Mouse (Mus musculus) forebrain, embryonic 13.5 days (tissue): ENCODE measurements around the gene Whrn. TPM values are rescaled to one million over a fixed set of nuclear protein-coding genes. Genes with fewer than 3 reads are reported as not detected.

ENCODE experiments used
- ATAC-seq: fragments of 200-750 bp; cut with Nextera tagmentation; 2 replicates; pipeline ENCODE4 v1.8.0; 2017
- H3K27ac ChIP-seq: fragments of 300-500 bp; sonication (generic); 2 replicates; pipeline ENCODE4 v1.5.1; 2015; ENCODE audit warnings: inconsistent platforms, mild to moderate bottlenecking, moderate library complexity
- H3K27me3 ChIP-seq: fragments of 300-500 bp; sonication (generic); 2 replicates; pipeline ENCODE4 v1.6.1; 2015; ENCODE audit warnings: mild to moderate bottlenecking, inconsistent platforms
- H3K36me3 ChIP-seq: fragments of 300-500 bp; sonication (generic); 2 replicates; pipeline ENCODE4 v1.6.1; 2015; ENCODE audit warnings: mild to moderate bottlenecking, inconsistent platforms; ENCODE audit not compliant: poor library complexity, severe bottlenecking
- H3K4me1 ChIP-seq: fragments of 300-500 bp; sonication (generic); 2 replicates; pipeline ENCODE4 v1.6.1; 2015; ENCODE audit warnings: inconsistent platforms
- H3K4me2 ChIP-seq: fragments of 300-500 bp; sonication (generic); 2 replicates; pipeline ENCODE4 v1.6.1; 2015; ENCODE audit warnings: inconsistent platforms, mild to moderate bottlenecking, moderate library complexity
- H3K4me3 ChIP-seq: fragments of 300-500 bp; sonication (generic); 2 replicates; pipeline ENCODE4 v1.5.1; 2015; ENCODE audit warnings: mild to moderate bottlenecking, inconsistent platforms
- H3K9ac ChIP-seq: fragments of 300-500 bp; sonication (generic); 2 replicates; pipeline ENCODE4 v1.6.1; 2015; ENCODE audit warnings: mild to moderate bottlenecking, inconsistent platforms
- H3K9me3 ChIP-seq: fragments of 300-500 bp; sonication (generic); replicated peaks from 2 replicates; pipeline ENCODE4 v1.6.1; 2016; ENCODE audit warnings: inconsistent platforms
- WGBS: fragments of 180-500 bp; shearing (Covaris S2); methylation state at CpG from one replicate; pipeline ENCODE4 v1.1.7; 2015; 5-methylcytosine and 5-hydroxymethylcytosine counted together
- polyA plus RNA-seq: library from polyadenylated mRNA; unstranded; fragments of >200 nt; fragmentation: Nextera tagmentation; extraction: Ambion mirVana; gene quantifications from 2 replicates; pipeline ENCODE4 v1.2.1, GENCODE M21; 2015

The Whrn gene
- polyA plus RNA-seq, 1 experiment from 2014 or later, result 5.5 TPM

DNA sequence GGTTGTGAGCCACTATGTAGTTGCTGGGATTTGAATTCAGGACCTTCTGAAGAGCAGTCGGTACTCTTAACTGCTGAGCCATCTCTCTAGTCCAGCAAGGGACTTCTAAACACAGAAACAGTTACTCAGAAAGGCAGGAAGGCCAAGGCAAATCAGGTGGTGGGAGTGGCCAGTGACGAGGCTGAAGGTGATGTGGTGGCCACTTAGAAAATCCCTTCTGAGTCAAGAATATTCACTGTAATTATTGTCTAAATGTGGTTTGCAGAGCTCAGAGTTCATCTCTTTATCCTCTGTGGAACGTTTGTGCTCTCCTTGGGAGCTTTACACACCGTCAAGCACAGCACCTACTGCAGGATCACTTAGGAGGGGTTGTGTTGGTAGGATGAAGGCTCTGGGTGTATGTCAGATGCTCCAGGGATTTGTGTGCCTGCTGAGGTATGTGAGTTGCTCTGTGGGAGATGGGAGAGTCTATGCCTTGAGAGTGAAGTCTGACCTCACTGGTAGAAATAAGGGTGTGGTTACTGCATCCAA lies 18.7 kb upstream of the Whrn start:
- Histone ChIP-seq H3K9ac (no peak overlapping the region), H3K4me3 (no peak overlapping the region), H3K4me2 (no peak overlapping the region), H3K9me3 (no peaks in the 10 kb centered on the region), H3K27me3 (no peaks in the 10 kb centered on the region), H3K36me3 (no peaks in the 10 kb centered on the region), H3K4me1 (no peaks in the 10 kb centered on the region), H3K27ac (no peak overlapping the region)
- 63% methylated on average over 4 of the region's 4 CpGs for WGBS
- no peak for ATAC-seq

- no peak overlapping the region for H3K9ac ChIP-seq
- no peaks in the 10 kb centered on the region for H3K4me1 ChIP-seq
- H3K36me3 ChIP-seq, result no peaks in the 10 kb centered on the region
- H3K4me3 ChIP-seq, result no peak overlapping the region
- 82% methylated on average over 2 of the region's 2 CpGs for WGBS
- no peak for ATAC-seq
- H3K27ac ChIP-seq, result no peak overlapping the region
- no peaks in the 10 kb centered on the region for H3K9me3 ChIP-seq
- no peak overlapping the region for H3K4me2 ChIP-seq
- H3K27me3 ChIP-seq, result no peaks in the 10 kb centered on the region
These were observed 17.1 kb upstream of the Whrn start for GRCm38 (mm10) chr4:63512921-63513320.

- H3K4me1 ChIP-seq, result no peaks in the 10 kb centered on the region
- H3K9ac ChIP-seq, result no peak overlapping the region
- no peak overlapping the region for H3K4me3 ChIP-seq
- H3K4me2 ChIP-seq, result no peak overlapping the region
- H3K27me3 ChIP-seq, result no peaks in the 10 kb centered on the region
- 22% methylated on average over 4 of the region's 4 CpGs for WGBS
- peak; percentile 69 for ATAC-seq
- no peak overlapping the region for H3K27ac ChIP-seq
- no peaks in the 10 kb centered on the region for H3K36me3 ChIP-seq
- H3K9me3 ChIP-seq, result no peaks in the 10 kb centered on the region
These were observed 12.4 kb upstream of the Whrn start for GRCm38 (mm10) chr4:63508232-63508631.

DNA sequence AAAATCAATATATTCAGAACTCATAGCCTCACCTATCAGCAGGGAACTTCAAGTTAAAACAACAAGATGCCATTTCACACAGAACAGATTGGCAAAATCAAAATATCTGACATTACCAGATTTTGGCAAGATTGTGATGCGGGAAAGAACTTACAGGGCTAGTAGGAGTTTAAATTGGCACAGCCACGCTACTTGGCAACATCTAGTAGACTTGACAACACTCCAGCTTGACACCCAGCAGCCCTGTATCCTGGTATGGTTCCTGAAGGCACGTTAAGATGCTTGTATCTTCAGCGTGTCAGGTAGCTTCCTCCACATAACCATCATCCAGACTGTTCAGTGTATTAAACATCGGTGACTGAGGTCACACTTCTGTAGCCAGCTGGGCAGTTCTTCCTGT lies 11.7 kb upstream of the Whrn start:
- Histone ChIP-seq H3K27ac (no peak overlapping the region), H3K9me3 (no peaks in the 10 kb centered on the region)
- 70% methylated on average over 5 of the region's 5 CpGs for WGBS

DNA sequence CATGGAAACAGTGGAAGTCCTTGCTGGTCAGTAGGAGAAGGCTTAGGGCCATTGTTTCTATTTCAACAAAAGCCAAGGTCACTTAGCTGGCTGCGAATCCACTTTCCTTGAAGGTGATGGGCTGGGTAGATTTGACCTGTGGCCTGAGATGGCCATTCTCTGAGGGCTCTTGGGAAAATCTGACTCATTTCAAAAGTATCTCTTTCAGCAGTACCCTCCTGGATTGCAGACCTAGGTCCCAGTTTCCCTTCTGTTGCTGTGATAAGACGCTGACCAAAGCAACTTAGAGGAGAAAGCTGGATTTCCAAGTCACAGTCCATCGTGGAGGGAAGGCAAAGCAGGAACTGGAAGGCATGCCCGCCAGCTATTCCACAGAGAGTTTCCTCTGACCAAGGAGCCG lies 8.2 kb upstream of the Whrn start:
- ATAC-seq, result no peak
- Histone ChIP-seq H3K36me3 (no peaks in the 10 kb centered on the region), H3K27ac (no peak overlapping the region), H3K4me2 (no peak overlapping the region), H3K4me3 (no peak overlapping the region), H3K9me3 (no peaks in the 10 kb centered on the region), H3K4me1 (no peaks in the 10 kb centered on the region), H3K27me3 (peaks cover 7% of the 10 kb centered on the region; the same call in 1 of the 2 replicates), H3K9ac (no peak overlapping the region)
- WGBS, result 77% methylated on average over 5 of the region's 5 CpGs

More for the DNA sequence above, 11.7 kb upstream of the Whrn start:
- no peaks in the 10 kb centered on the region for H3K4me1 ChIP-seq
- H3K4me3 ChIP-seq, result no peak overlapping the region
- no peaks in the 10 kb centered on the region for H3K27me3 ChIP-seq
- ATAC-seq, result 0 out of 2 replicates have a peak, but pooled peaks have one; percentile 33
- H3K36me3 ChIP-seq, result no peaks in the 10 kb centered on the region
- H3K4me2 ChIP-seq, result no peak overlapping the region
- no peak overlapping the region for H3K9ac ChIP-seq

DNA sequence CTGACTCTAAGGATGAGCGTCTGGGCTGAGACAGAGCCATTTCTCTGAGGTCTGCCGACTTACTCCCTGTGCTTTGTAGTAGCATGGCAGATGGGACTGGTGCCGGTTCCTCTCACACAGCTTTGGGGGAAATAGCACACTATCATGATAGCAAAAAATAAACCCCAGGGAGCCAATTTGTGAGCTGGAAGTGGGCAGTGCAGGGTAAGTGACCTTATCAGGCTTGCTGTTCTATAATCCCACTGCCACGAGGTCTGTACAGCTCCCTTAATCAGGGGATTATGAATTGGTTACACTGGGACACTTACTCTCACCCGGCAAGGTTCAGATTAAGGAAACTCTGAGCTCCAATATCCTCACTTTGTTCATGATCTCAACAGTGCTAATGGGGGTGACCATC lies 5.3 kb upstream of the Whrn start:
- peaks cover 5% of the 10 kb centered on the region for H3K4me1 ChIP-seq
- H3K27me3 ChIP-seq, result peaks cover 7% of the 10 kb centered on the region; the same call in 1 of the 2 replicates
- 43% methylated on average over 5 of the region's 5 CpGs for WGBS
- no peak for ATAC-seq
- H3K4me2 ChIP-seq, result no peak overlapping the region
- H3K27ac ChIP-seq, result no peak overlapping the region
- no peaks in the 10 kb centered on the region for H3K9me3 ChIP-seq
- H3K9ac ChIP-seq, result no peak overlapping the region
- H3K4me3 ChIP-seq, result no peak overlapping the region
- H3K36me3 ChIP-seq, result no peaks in the 10 kb centered on the region

GRCm38 (mm10) chr4:63498346-63498745 lies 2.6 kb upstream of the Whrn start:
- ATAC-seq, result no peak
- Histone ChIP-seq H3K9me3 (no peaks in the 10 kb centered on the region), H3K27me3 (peaks cover 26% of the 10 kb centered on the region), H3K4me1 (peaks cover 28% of the 10 kb centered on the region), H3K36me3 (no peaks in the 10 kb centered on the region), H3K4me3 (no peak overlapping the region), H3K27ac (no peak overlapping the region), H3K4me2 (no peak overlapping the region), H3K9ac (no peak overlapping the region)
- 40% methylated on average over 3 of the region's 3 CpGs for WGBS

GRCm38 (mm10) chr4:63496312-63496711 lies 521 bp upstream of the Whrn start:
- peak overlapping the region; percentile 92 for H3K4me2 ChIP-seq
- H3K4me1 ChIP-seq, result peaks cover 38% of the 10 kb centered on the region
- peaks cover 26% of the 10 kb centered on the region for H3K27me3 ChIP-seq
- H3K27ac ChIP-seq, result no peak overlapping the region
- H3K9me3 ChIP-seq, result no peaks in the 10 kb centered on the region
- peak; percentile 48 for ATAC-seq
- H3K9ac ChIP-seq, result peak overlapping the region; percentile 63
- 15% methylated on average over 5 of the region's 6 CpGs for WGBS
- no peaks in the 10 kb centered on the region for H3K36me3 ChIP-seq
- H3K4me3 ChIP-seq, result peak overlapping the region; percentile 63

DNA sequence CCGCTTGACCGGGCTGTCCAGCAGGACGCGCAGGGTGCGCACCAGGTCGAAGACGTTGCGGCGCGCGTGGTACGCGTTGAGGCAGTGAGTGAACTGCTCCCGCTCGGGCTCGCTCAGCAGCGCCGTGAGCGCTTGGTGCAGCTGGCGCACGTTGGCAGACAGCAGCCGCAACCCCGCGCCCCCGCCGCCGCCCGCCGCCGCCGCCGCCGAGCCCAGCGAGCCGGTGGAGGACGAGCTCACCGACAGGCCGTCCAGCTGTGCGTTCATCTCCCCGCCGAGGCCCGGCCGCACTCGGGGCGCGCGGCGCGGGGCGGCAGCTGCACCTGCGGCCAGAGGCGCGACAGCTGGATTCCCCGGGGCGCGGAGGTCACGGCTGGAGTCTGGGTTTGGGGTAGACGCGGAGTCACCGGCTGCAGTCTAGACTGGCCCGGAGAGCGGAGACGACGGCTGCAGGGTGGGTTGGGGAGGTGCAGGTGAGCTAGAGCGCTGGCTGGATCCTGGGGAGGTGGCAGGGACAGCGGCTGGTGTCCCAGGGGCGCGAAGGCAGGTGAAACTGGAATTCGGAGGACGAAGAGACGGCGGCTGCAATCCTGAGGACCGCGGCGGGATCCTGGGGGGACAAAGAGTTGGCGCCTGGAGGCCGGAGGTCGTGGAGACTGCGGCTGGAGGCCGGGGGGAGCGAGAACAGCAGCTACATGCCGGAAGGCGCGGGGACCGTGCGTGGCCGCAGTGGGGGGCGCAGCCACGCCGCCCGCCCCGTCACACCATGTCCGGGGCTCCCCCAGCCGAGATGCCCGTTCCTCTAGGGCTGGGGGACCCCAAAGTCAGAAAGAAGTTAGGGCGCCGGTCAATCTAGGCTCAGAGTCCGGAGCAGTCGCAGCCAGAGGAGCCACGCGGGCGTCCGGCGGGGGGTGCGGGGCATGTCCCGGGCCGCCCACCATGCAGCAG lies 550 bp downstream of the Whrn start:
- peak; percentile 49 for ATAC-seq
- peak overlapping the region; percentile 70 for H3K9ac ChIP-seq
- peaks cover 25% of the 10 kb centered on the region for H3K27me3 ChIP-seq
- peak overlapping the region; percentile 63 for H3K4me3 ChIP-seq
- peaks cover 44% of the 10 kb centered on the region for H3K4me1 ChIP-seq
- no peaks in the 10 kb centered on the region for H3K9me3 ChIP-seq
- no peak overlapping the region for H3K27ac ChIP-seq
- no peaks in the 10 kb centered on the region for H3K36me3 ChIP-seq
- under 1% methylated on average over 78 of the region's 107 CpGs for WGBS
- H3K4me2 ChIP-seq, result peak overlapping the region; percentile 92

DNA sequence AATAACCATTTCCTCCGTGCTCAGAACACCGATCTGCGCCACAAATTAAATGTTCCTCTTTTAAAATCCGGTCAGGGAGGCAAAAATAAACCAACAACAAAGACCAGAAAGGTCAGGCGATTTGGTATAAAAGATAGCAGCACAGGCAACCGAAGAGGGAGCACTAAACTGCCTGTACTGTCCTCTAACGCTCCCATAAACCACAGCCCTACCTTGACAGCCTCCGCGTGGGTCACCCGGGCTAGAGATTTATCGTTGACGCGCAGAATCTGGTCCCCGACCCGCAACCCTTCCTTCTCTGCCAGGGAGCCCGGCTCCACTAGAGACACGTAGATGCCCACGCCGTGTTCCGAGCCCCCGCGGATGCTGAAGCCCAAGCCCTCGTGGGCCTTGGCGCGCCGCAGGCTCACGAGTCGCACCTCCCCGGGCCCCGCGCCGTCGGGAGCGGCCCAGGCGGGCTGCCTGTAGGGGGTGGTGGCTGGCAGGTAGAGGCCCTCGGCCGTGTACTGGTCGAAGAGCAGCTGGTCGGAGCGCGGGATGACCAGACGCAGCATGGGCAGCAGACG lies 1.3 kb downstream of the Whrn start:
- Histone ChIP-seq H3K4me3 (peak overlapping the region; percentile 63), H3K36me3 (no peaks in the 10 kb centered on the region), H3K27me3 (peaks cover 19% of the 10 kb centered on the region), H3K27ac (no peak overlapping the region), H3K4me1 (peaks cover 50% of the 10 kb centered on the region), H3K4me2 (peak overlapping the region; percentile 92), H3K9me3 (peaks cover under 1% of the 10 kb centered on the region; the same call in 1 of the 2 replicates), H3K9ac (peak overlapping the region; percentile 70)
- 3% methylated on average over 43 of the region's 43 CpGs for WGBS
- ATAC-seq, result peak; percentile 9; the same call in 1 of the 2 replicates

DNA sequence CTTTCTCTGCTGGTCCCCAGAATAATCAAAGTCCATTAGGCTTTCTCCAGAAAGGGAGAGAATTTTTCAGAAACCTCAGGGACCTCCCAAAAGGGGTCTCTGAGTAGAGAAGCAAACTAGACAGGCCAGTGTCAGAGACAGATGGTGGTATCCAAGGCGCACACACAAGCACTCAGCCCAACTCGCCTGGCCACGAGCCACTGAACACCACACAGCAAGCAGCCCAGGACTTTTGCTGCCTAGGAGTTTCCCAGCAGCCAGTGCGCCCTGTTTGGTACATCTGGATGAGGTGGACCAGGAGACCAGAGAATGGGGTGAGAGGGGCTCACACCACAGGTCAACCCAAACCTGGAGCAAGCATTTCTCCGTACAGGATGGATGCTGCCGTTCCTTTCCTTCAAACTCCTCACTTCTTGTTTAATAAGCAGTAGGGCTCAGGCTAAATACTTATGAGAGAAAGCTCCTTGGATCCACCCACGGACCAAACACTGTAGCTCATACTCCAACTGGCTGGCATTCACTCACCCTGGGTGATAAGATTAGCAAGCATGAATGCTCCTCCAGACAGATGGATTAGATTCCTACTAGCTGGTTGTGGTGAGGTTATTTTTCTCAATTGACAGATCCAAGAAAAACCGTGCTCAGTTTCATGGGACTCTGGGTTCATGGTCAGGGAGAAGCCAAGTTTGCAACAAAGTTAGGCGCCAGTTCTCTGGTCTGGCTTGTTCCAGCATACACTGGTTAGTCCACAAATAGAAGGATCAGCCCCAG lies 2.3 kb downstream of the Whrn start:
- 43% methylated on average over 9 of the region's 9 CpGs for WGBS
- Histone ChIP-seq H3K9ac (no peak overlapping the region), H3K27ac (no peak overlapping the region), H3K4me1 (peaks cover 50% of the 10 kb centered on the region), H3K36me3 (no peaks in the 10 kb centered on the region), H3K27me3 (peaks cover 19% of the 10 kb centered on the region), H3K4me3 (peak overlapping the region; percentile 63), H3K4me2 (peak overlapping the region; percentile 92), H3K9me3 (peaks cover 5% of the 10 kb centered on the region; the same call in 1 of the 2 replicates)
- ATAC-seq, result no peak
